Mouse (Mus musculus) left cerebral cortex, adult 2 months (tissue): ENCODE measurements around the gene Best1. TPM values are rescaled to one million over a fixed set of nuclear protein-coding genes. Genes with fewer than 3 reads are reported as not detected.

Experiments
- DNase-seq, 2 experiments: peaks; one replicate each; pipeline ENCODE4 v3.0.0; 2021 to 2022; ENCODE audit warnings: low spot score in 2 of 2, mixed read lengths in 1 of 2; ENCODE audit errors: extremely low spot score in 1 of 2
- H3K27ac ChIP-seq: fragments of 200-600 bp; 2 replicates; pipeline ENCODE4 v1.8.1; 2022
- H3K4me3 ChIP-seq: fragments of 200-600 bp; 2 replicates; pipeline ENCODE4 v1.8.1; 2022
- CTCF ChIP-seq: fragments of 200-600 bp; IDR thresholded peaks from 2 replicates; pipeline ENCODE4 v1.8.1; 2022; ENCODE audit warnings: antibody characterized with exemption, mild to moderate bottlenecking, moderate library complexity
- intact Hi-C: fragments of 180-260 bp; cut with DNase I; formaldehyde crosslinking; loops from one replicate; pipeline ENCODE4 v1.15.1; 2025
- total RNA-seq, 2 experiments: library from RNA; stranded (reverse); gene quantifications; 2 replicates each; pipeline ENCODE4 v1.2.3; 2021

Best1 gene
- total RNA-seq, 2 experiments from 2014 or later: 0.49 to 0.75 TPM

DNA sequence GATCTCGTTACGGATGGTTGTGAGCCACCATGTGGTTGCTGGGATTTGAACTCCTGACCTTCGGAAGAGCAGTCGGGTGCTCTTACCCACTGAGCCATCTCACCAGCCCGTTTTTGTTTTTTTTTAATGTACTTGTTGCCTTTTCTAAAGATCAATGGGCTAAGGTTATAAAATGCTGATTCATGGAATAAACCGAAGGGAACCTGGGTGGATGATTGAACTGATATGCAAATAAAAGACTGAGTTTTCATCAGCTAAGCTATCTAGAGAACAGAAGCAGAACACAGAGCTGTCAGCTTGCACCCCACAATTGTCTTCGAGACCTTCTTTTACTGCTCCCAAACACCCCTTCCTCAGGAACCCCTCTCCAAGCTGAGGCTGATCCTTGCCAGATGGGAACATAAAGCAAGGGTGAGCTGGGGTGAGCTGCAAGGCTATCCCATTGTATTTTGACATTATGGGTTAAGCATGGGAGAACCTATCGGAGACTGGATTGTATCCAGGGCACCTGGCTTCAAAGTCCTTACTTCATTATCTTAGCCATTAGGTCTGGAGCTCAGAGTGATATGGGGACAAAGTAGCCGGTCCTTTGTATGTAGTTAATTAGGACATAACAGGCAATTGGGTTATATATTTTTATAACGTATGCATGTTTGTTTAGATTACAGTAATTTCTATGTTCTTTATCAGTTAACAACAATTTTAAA, 33.2 kb downstream of the Best1 start:
- H3K27ac ChIP-seq: 0 out of 2 replicates have a peak overlapping the region, but pooled peaks have one; percentile 11
- TF ChIP-seq CTCF: no peak
- intact Hi-C loops: no loop called here
- H3K4me3 ChIP-seq: no peak overlapping the region
- DNase-seq: no peak

DNA sequence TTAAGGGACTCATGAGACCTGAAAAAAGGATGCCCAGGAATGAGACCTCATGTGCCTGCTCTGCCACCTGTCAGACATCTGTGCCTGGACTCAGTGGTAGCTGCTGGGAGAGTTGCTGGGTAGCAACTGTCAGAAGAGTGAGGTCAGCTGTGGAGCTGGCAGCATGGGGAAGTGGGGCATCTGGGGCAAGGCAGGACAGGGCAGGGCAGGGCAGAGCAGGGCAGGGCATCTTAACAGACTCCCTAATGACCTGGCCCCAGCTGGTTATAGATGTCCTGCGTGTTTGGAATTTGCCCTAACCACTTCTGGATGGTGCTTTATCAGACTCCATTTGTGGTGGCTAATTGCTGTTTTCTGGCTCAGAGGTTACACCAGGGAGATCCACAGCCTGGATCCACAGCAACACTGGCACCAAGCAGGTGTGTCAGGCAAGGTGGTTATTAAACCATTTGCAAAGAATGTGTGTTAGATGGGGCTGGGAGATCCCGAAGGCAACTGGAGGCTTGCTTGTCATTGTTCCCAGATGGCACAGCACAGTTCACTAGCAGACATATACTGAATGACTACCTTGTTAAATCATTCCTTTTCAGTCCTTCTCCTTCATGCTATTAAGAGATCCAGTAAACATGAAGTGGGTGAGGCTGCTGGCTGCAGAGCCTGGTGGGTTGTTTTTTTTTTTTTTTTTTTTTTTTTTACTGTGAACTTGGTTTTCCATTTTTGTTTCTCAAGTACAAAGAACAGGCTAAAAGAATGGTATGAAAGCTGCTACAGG, 35.2 kb downstream of the Best1 start:
- no peak for DNase-seq
- TF ChIP-seq CTCF: no peak
- peak overlapping the region; percentile 78 for H3K27ac ChIP-seq
- H3K4me3 ChIP-seq: no peak overlapping the region
- intact Hi-C loops: loop anchor here (2.0 kb wide), 1 partner anchor 17 kb away; no protein-coding TSS in a partner anchor

DNA sequence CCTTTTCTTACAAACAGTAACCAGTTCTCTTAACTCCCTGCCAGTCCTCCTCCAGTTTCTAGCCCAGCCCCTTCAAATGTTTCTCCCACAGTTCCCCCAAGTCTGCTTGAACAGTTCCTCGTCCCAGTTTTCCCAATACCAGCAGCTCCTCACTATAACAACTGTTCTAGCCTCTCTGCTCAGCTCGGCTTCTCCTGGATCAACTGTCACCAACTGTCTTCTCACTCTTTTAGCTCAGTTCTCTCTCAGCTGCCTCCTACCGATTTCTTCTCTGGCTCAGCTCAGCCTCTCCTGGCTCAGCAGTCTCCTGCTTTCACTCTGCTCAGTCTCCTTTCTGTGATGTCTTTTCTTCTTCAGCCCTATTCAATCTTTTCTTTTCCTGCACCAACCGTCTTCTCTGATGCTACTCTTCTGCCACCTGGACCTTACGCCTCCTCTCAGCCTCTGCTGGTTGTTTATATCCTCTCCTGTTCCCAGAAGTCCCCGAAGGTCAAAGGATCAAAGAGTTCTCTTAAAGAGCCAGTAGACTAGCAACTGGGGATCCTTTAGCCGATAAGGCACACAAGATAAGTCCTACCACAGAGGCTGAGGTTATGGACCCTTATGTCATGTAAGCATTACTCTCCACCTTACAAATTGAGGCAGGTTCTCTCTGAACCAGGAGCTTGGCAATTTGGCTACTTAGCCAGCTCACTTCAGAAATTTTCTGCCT, 37.1 kb downstream of the Best1 start:
- H3K4me3 ChIP-seq: no peak overlapping the region
- intact Hi-C loops: no loop called here
- DNase-seq: peak in 1 of 2 experiments; percentile 35
- no peak for TF ChIP-seq CTCF
- H3K27ac ChIP-seq: peak overlapping the region; percentile 85

DNA sequence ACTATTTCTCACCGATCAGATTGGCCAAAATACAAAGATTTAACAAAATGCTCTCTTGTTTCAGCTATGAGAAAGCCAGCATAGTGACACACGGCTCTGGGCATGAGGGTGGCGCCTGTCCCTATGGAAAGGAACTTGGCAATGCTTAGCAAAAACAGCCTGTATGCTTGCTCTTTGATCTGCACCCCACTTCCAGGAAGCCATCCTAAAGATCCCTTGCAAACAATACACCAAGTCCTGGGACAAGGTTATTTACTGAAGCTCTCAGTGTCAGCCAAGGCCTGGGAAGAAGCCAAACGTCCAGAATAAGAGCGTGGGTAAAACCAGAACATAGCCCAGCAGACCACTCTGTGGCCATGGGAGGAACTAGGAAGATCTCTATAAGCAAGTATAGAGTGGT, 40.7 kb downstream of the Best1 start:
- Histone ChIP-seq H3K27ac (no peak overlapping the region), H3K4me3 (no peak overlapping the region)
- no peak for TF ChIP-seq CTCF
- intact Hi-C loops: no loop called here
- no peak for DNase-seq

DNA sequence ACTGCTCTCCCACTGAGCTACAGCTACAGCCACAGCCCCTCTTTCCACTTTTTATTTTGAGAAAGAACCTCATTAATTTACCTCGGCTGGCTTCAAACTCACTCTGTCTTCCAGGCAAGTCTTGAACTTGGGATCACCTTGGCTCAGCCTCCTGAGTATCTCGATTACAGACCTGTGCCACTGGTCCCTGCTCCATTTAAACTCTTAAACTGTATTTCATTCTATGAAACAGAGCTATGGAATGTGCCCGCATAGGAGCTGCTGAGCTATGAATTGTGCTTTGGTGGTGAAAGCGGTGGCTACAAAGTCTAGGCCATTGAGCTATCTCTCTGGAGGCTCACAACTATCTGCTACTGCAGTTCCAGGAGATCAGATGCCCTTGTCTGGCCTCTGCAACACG, 43.5 kb downstream of the Best1 start:
- H3K4me3 ChIP-seq: no peak overlapping the region
- DNase-seq: no peak
- H3K27ac ChIP-seq: no peak overlapping the region
- no peak for TF ChIP-seq CTCF
- intact Hi-C loops: no loop called here

DNA sequence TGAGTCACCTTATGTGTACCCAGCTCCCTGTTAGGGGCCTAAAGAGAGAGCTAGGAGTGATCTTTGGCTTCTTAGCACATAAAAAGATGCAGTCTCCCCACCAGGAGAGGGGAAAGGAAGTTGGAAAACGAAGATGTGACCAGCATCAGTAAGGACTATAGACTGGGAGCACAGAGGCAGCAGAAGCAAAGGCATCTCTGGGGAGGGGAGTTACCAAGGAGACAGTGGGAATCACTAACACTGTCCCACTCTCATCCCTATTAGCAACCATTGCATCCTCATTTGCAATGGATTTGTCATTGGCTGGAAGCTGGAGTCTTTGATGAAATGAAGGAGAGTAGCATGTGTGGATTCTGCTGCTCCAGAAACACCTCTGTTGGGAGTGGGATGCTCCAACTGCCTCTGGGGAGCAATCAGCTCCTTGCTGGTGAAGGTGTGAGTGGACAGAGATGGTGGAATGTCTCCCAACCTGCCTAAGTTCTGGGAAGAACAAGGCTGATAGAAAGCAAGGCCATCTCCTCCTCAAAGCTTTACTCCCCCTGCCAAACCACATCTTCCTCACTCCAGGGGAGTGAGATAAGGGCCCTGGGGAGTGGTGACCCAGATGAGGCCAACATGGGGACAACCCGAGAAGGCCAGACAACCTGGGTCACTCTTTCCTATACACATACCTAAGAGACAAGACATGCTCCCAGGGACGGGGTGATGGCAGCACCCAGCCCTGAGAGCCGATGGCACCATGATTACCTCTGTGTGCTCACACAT, 44.6 kb downstream of the Best1 start:
- Histone ChIP-seq H3K4me3 (no peak overlapping the region), H3K27ac (no peak overlapping the region)
- DNase-seq: no peak
- intact Hi-C loops: no loop called here
- TF ChIP-seq CTCF: no peak

DNA sequence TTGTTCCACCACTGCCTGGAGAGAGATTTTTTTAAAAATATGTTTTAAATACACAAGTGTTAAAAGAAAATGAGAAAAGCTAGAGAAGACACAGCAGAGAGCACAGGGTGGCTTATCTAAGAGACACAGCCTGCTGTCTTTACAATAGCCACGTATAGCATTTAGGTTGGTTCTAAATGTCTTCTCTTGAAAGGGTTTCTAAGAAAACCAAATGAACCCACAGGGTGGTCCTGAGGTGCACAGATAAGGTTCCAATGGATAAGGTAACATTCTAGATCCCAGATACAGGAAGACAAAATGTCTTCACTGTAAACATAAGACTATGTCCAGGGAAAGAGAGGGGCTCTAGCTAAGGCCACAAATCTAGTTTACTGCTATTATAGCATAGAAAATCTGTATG, 46.0 kb downstream of the Best1 start:
- TF ChIP-seq CTCF: no peak
- intact Hi-C loops: loop anchor here (2.0 kb wide), 1 partner anchor 23 kb away; no protein-coding TSS in a partner anchor

DNA sequence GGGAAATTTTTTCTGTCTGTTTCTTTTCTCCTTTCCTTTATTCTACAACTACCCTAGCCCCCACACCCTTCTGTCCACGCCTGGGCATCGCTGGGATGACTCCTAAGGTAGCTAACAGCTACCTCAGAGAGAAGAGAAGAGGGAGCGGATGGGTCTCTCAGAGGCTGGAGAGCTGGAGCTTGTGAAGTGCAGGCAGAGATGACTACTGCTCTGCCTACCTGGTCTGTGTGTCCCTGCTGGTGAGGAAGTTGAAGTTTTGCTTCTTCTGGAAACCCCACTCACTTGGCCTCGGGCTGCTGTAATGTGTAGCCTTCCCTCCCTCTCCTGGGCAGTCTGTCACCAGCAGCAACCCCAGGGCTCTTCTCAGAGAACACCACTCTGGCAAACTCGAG, 46.6 kb downstream of the Best1 start:
- no peak for DNase-seq
- peak overlapping the region; percentile 90 for H3K27ac ChIP-seq
- no peak for TF ChIP-seq CTCF
- intact Hi-C loops: loop anchor here (2.0 kb wide), 1 partner anchor 24 kb away; no protein-coding TSS in a partner anchor
- no peak overlapping the region for H3K4me3 ChIP-seq

More for the DNA sequence above, 46.0 kb downstream of the Best1 start:
- no peak overlapping the region for H3K4me3 ChIP-seq
- peak overlapping the region; percentile 46 for H3K27ac ChIP-seq
- DNase-seq: no peak

DNA sequence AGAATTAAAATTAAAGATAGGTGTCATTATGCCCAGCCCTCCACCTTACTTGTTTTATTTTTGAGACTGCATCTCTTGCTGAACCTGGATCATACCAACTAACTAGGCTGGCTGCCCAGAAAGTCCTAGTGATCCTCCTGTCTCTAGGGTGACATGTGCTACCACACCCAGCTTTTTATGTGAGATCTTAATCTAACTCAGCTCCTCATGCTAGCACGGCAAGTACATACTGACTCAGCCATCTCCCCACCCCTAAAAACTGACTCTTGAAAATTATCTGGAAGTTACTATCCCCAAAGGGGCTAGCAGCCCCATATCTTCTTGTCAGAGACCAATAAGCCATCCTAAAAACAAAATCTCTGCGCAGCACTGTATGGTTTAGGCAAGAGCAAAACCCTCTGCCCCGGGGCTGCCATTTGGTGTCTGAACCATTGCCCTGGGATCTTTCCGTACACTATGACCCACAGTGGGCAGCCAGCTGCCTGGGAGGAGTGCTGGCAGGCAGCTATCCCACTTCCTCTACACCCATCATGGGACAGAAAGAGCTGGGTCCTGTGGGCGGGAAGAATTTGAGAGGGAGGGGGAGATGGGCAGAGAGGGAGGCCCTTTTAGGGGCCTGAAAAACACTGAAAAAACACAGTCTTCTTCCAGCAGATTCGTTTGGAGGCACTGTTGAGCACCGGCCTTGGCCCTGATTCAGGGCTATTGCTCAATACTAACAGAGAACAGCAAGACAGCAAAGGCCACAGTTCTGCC, 47.2 kb downstream of the Best1 start:
- DNase-seq: peak in 1 of 2 experiments; percentile 57
- Histone ChIP-seq H3K4me3 (no peak overlapping the region), H3K27ac (peak overlapping the region; percentile 90)
- no peak; the same call in 1 of the 2 replicates for TF ChIP-seq CTCF
- intact Hi-C loops: loop anchor here (2.0 kb wide), 1 partner anchor 25 kb away; no protein-coding TSS in a partner anchor

DNA sequence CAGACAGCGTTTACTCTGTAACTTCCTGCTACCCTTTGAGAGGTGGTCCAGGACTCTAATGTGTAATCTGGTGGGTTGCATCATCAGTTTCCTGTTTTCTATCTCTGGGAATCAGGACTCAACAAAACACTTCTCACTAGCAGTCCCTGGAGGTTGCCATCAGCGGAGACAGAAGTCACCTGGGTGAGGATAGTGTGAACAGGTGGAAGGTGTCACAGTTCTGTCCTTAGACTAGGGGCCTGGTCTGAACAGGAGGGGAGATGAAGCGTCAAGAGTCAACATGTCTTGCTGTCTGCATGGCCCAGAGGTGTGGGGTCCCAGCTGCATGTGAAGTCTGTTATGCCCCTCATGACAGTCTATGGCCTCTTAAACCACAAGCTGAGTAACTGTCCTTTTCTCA, 48.5 kb downstream of the Best1 start:
- intact Hi-C loops: no loop called here
- no peak overlapping the region for H3K4me3 ChIP-seq
- DNase-seq: no peak
- peak overlapping the region; percentile 36; the same call in 1 of the 2 replicates for H3K27ac ChIP-seq
- TF ChIP-seq CTCF: no peak
